9 mouse cellular contexts compared by ENCODE assay signal in the genomic region with DNA sequence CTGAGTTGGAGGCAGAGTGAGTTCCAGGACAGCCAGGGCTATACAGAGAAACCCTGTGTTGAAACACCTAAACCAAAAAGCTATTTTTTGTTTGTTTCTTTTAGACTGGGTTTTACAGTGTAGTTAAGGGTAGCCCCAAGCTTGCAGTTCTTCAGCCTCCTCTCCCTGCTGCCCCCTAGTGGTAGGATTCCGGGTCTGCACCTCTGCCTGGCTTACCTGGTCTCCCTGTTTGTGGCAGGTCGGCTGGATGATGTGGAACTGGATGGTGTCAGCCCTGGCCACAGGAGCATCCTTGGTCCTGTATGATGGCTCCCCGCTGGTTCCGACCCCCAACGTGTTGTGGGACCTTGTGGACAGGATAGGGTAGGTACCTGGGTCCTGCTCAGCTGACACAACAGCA. TPM values are rescaled to one million over a fixed set of nuclear protein-coding genes. Genes with fewer than 3 reads are reported as not detected.
DNase-seq lines count a peak whose midpoint lies in the region; ATAC-seq and TF ChIP-seq lines count a peak whose summit lies in the region.
"Had no signal": no experiment of that assay in that cellular context is flagged by ENCODE, and none has a peak within 500 bp of the region (broad histone marks: within the 10 kb centered on the region; RNA-seq: fewer than 3 reads in every experiment).

No protein-coding gene starts in this region.

- no peak for ATAC-seq in midbrain, embryonic 13.5 days
- peak; percentile 50 for ATAC-seq in Patski
- no peak for ATAC-seq in neural tube, embryonic 11.5 days (ENCODE audit: insufficient read depth, low FRiP score, low TSS enrichment)

- DNase-seq in midbrain, embryonic 10.5 days (ENCODE audit: low spot score) = peak; percentile 50
- no peak for DNase-seq in Patski (ENCODE audit: low read depth, low spot score)
- peak; percentile 68 to 81 for DNase-seq in cerebellum, postnatal 14 days
- peak; percentile 58 to 63 for DNase-seq in kidney, postnatal 25 days
- peak; percentile 62 for DNase-seq in neural tube, embryonic 11.5 days (ENCODE audit: low spot score)
- no peak for DNase-seq in layer of hippocampus, adult 9-10 months (ENCODE audit: low spot score)
- DNase-seq in heart, postnatal 25 days (ENCODE audit: low spot score) = no peak

- in situ Hi-C loops in Patski (cut with MboI; ENCODE audit: low pct_unique_long_range_greater_than_20kb) = no loop called here

- H3K9me3 ChIP-seq in midbrain, embryonic 10.5 days (replicated peaks) = no peaks in the 10 kb centered on the region
- no peaks in the 10 kb centered on the region for H3K9me3 ChIP-seq in midbrain, embryonic 13.5 days
- no peaks in the 10 kb centered on the region for H3K9me3 ChIP-seq in neural tube, embryonic 11.5 days (ENCODE audit: control insufficient read depth, low read length)
- H3K9me3 ChIP-seq: heart, embryonic 15.5 days had no signal

- TF ChIP-seq CTCF in Patski (IDR thresholded peaks at IDR 0.05) = no peak

- H3K4me2 ChIP-seq in midbrain, embryonic 13.5 days (replicated peaks) = no peak overlapping the region
- no peak overlapping the region for H3K4me2 ChIP-seq in neural tube, embryonic 11.5 days (ENCODE audit: low read depth)
- H3K4me2 ChIP-seq: heart, embryonic 15.5 days had no signal

- 49% methylated on average over 5 of the region's 5 CpGs for WGBS in midbrain, embryonic 10.5 days
- 51% methylated on average over 5 of the region's 5 CpGs for WGBS in midbrain, embryonic 13.5 days
- 45% methylated on average over 5 of the region's 5 CpGs for WGBS in neural tube, embryonic 11.5 days

- POLR2A ChIA-PET in Patski (lab: Charles Lee) = no interaction called here

- CTCF ChIA-PET in Patski (lab: Charles Lee) = interaction anchor here (0.6 to 2.3 kb wide), 10 partner anchors 10 to 97 kb away, joined by 3 to 10 read pairs (median 4); no protein-coding TSS in a partner anchor

- H3K36me3 ChIP-seq in midbrain, embryonic 10.5 days = peaks cover 91% of the 10 kb centered on the region
- H3K36me3 ChIP-seq in midbrain, embryonic 13.5 days = peaks cover 78% of the 10 kb centered on the region
- peaks cover 9% of the 10 kb centered on the region for H3K36me3 ChIP-seq in neural tube, embryonic 11.5 days (ENCODE audit: control insufficient read depth, insufficient read depth, low read length)

- H3K27ac ChIP-seq in midbrain, embryonic 10.5 days (replicated peaks) = no peak overlapping the region
- H3K27ac ChIP-seq in midbrain, embryonic 13.5 days = no peak overlapping the region
- H3K27ac ChIP-seq in neural tube, embryonic 11.5 days (ENCODE audit: low read depth, low read length) = no peak overlapping the region
- H3K27ac ChIP-seq: heart, embryonic 15.5 days had no signal

- H3K9ac ChIP-seq in midbrain, embryonic 13.5 days (replicated peaks) = no peak overlapping the region
- H3K9ac ChIP-seq in neural tube, embryonic 11.5 days (ENCODE audit: low read length) = no peak overlapping the region
- H3K9ac ChIP-seq: heart, embryonic 15.5 days had no signal

- no peak overlapping the region for H3K4me3 ChIP-seq in midbrain, embryonic 10.5 days
- H3K4me3 ChIP-seq in midbrain, embryonic 13.5 days (replicated peaks) = no peak overlapping the region
- H3K4me3 ChIP-seq in neural tube, embryonic 11.5 days (ENCODE audit: low read depth, low read length) = no peak overlapping the region
- H3K4me3 ChIP-seq: heart, embryonic 15.5 days had no signal

- no peaks in the 10 kb centered on the region for H3K4me1 ChIP-seq in midbrain, embryonic 10.5 days
- no peaks in the 10 kb centered on the region for H3K4me1 ChIP-seq in midbrain, embryonic 13.5 days (replicated peaks)
- peaks cover 2% of the 10 kb centered on the region; the same call in 1 of the 2 replicates for H3K4me1 ChIP-seq in neural tube, embryonic 11.5 days (ENCODE audit: control insufficient read depth, insufficient read depth, low read length)
- H3K4me1 ChIP-seq: heart, embryonic 15.5 days had no signal

- H3K27me3 ChIP-seq in midbrain, embryonic 10.5 days (ENCODE audit: low read depth, poor library complexity, severe bottlenecking) = no peaks in the 10 kb centered on the region
- no peaks in the 10 kb centered on the region for H3K27me3 ChIP-seq in midbrain, embryonic 13.5 days
- no peaks in the 10 kb centered on the region for H3K27me3 ChIP-seq in Patski
- H3K27me3 ChIP-seq in neural tube, embryonic 11.5 days (ENCODE audit: control insufficient read depth, insufficient read depth, low read length) = no peaks in the 10 kb centered on the region
- H3K27me3 ChIP-seq: heart, embryonic 15.5 days had no signal

- intact Hi-C loops in heart, postnatal 25 days (cut with DNase I) = no loop called here

RNA-seq across cellular contexts. Expression of a gene that starts 22.0 kb away (rescaled TPM):
- 0.20 and 0.29 TPM in 2 replicates for polyA plus RNA-seq in midbrain, embryonic 10.5 days (2016; fragmentation: Nextera tagmentation; extraction: Ambion mirVana)
- polyA plus RNA-seq in midbrain, embryonic 13.5 days (2015; fragmentation: Nextera tagmentation; extraction: Ambion mirVana) = 2.5 and 2.7 TPM in 2 replicates
- polyA plus RNA-seq in Patski (2021) = not detected
- polyA plus RNA-seq in neural tube, embryonic 11.5 days (2014; fragmentation: Nextera tagmentation; extraction: Ambion mirVana) = 1.4 and 1.5 TPM in 2 replicates
- total RNA-seq in heart, postnatal 25 days (2021) = not detected
- polyA plus RNA-seq: heart, embryonic 15.5 days had no signal

RNA-seq across cellular contexts. Expression of a gene that starts 33.9 kb away (rescaled TPM):
- 63.9 and 71.5 TPM in 2 replicates for polyA plus RNA-seq in midbrain, embryonic 10.5 days (2016; fragmentation: Nextera tagmentation; extraction: Ambion mirVana)
- 54.5 and 57.5 TPM in 2 replicates for polyA plus RNA-seq in midbrain, embryonic 13.5 days (2015; fragmentation: Nextera tagmentation; extraction: Ambion mirVana)
- 49.4 TPM for polyA plus RNA-seq in Patski (2021)
- polyA plus RNA-seq in neural tube, embryonic 11.5 days (2014; fragmentation: Nextera tagmentation; extraction: Ambion mirVana) = 50.3 and 65.1 TPM in 2 replicates
- 1 to 10 TPM; 3.0 to 4.1 TPM for total RNA-seq in heart, postnatal 25 days (2021)

Comparison
In these comparisons a context has a peak if more than half of its experiments do, and no peak if none do; other contexts are left out.
1. DNase-seq: peak in midbrain, embryonic 10.5 days (single experiment), cerebellum, postnatal 14 days (2 of 2), kidney, postnatal 25 days (2 of 2) and neural tube, embryonic 11.5 days (single experiment); none in Patski (single experiment), layer of hippocampus, adult 9-10 months (single experiment) and heart, postnatal 25 days (single experiment).